ENCODE assay signal across 8 mouse cellular contexts in genomic region chr5:52821691-52822090, GRCm38 (mm10). TPM values are rescaled to one million over a fixed set of nuclear protein-coding genes. Genes with fewer than 3 reads are reported as not detected.
DNase-seq lines count a peak whose midpoint lies in the region; ATAC-seq and TF ChIP-seq lines count a peak whose summit lies in the region.
"Had no signal": no experiment of that assay in that cellular context is flagged by ENCODE, and none has a peak within 500 bp of the region (broad histone marks: within the 10 kb centered on the region; RNA-seq: fewer than 3 reads in every experiment).

No protein-coding gene starts in this region.

- no peaks in the 10 kb centered on the region for H3K9me3 ChIP-seq in liver, embryonic 12.5 days (replicated peaks)

- H3K9ac ChIP-seq in liver, adult 2 months (ENCODE audit: low read depth, low read length) = no peak overlapping the region
- no peak overlapping the region for H3K9ac ChIP-seq in liver, embryonic 12.5 days

- no peak overlapping the region for H3K27ac ChIP-seq in liver, adult 2 months (replicated peaks; ENCODE audit: insufficient read depth, low read depth, low read length)
- no peak overlapping the region for H3K27ac ChIP-seq in liver, embryonic 12.5 days
- H3K27ac ChIP-seq: macrophage had no signal

- no peak overlapping the region for H3K4me3 ChIP-seq in liver, adult 2 months (ENCODE audit: insufficient read depth, low read depth, low read length)
- H3K4me3 ChIP-seq in liver, embryonic 12.5 days = no peak overlapping the region

- H3K4me2 ChIP-seq in liver, embryonic 12.5 days = no peak overlapping the region

- peak; percentile 24 for DNase-seq in liver, adult 2 months (ENCODE audit: extremely low read depth, low read depth, low spot score)
- DNase-seq in MN1 (ENCODE audit: low spot score) = peak; percentile 55
- peak; percentile 77 for DNase-seq in brain, adult 2 months (ENCODE audit: low read depth, low spot score)
- DNase-seq in forelimb bud, embryonic 11.5 days (ENCODE audit: low read depth, low spot score) = peak; percentile 63
- DNase-seq in layer of hippocampus, postnatal 14 days (ENCODE audit: low spot score in 2 of 2) = peak; percentile 45 to 75
- peak; percentile 29 for DNase-seq in retina, postnatal 7 days (ENCODE audit: low read depth, low spot score)

- H3K4me1 ChIP-seq in liver, adult 2 months (ENCODE audit: control insufficient read depth, insufficient read depth, low read length) = no peaks in the 10 kb centered on the region
- no peaks in the 10 kb centered on the region for H3K4me1 ChIP-seq in liver, embryonic 12.5 days

- TF ChIP-seq CTCF in liver, adult 2 months (IDR thresholded peaks at IDR 0.05; ENCODE audit: low read depth, low read length) = peak; percentile 45

- 42% methylated on average over 3 of the region's 3 CpGs for WGBS in liver, adult 2 months
- WGBS in liver, embryonic 12.5 days (ENCODE audit: insufficient replicate concordance) = 51% methylated on average over 3 of the region's 3 CpGs

- H3K36me3 ChIP-seq in liver, adult 2 months (ENCODE audit: control insufficient read depth, insufficient read depth, low read length) = peaks cover 9% of the 10 kb centered on the region; the same call in 1 of the 2 replicates
- H3K36me3 ChIP-seq in liver, embryonic 12.5 days = peaks cover 54% of the 10 kb centered on the region

- no peak for ATAC-seq in liver, embryonic 12.5 days

- TF ChIP-seq POLR2A in liver, adult 2 months (IDR thresholded peaks at IDR 0.05; ENCODE audit: extremely low read depth, insufficient read depth, low read length) = no peak

- no peaks in the 10 kb centered on the region for H3K27me3 ChIP-seq in liver, adult 2 months (ENCODE audit: control insufficient read depth, insufficient read depth, low read length)
- H3K27me3 ChIP-seq in liver, embryonic 12.5 days (replicated peaks) = no peaks in the 10 kb centered on the region

- H3K79me2 ChIP-seq in liver, adult 2 months (ENCODE audit: control insufficient read depth, insufficient read depth, low read length) = no peaks in the 10 kb centered on the region

RNA-seq across cellular contexts. Expression of gene Anapc4, which starts 12.1 kb away (rescaled TPM):
- 21.9 and 33.7 TPM in 2 replicates for total RNA-seq in liver, adult 2 months (2014; rRNA removed)
- 5.2 and 6.8 TPM in 2 replicates for polyA plus RNA-seq in liver, adult 2 months (2012; rRNA removed)
- polyA plus RNA-seq in liver, embryonic 12.5 days (2016; fragmentation: Nextera tagmentation; extraction: Ambion mirVana) = 34.3 and 39.3 TPM in 2 replicates
- total RNA-seq in layer of hippocampus, postnatal 14 days (2021) = 10 to 100 TPM; 75.1 to 85.1 TPM

RNA-seq across cellular contexts. Expression of gene Zcchc4, which starts 46.5 kb away (rescaled TPM):
- 5.8 and 5.9 TPM in 2 replicates for total RNA-seq in liver, adult 2 months (2014; rRNA removed)
- polyA plus RNA-seq in liver, adult 2 months (2012; rRNA removed) = 2.1 and 2.5 TPM in 2 replicates
- polyA plus RNA-seq in liver, embryonic 12.5 days (2016; fragmentation: Nextera tagmentation; extraction: Ambion mirVana) = 11.9 and 12.6 TPM in 2 replicates
- total RNA-seq in layer of hippocampus, postnatal 14 days (2021) = 1 to 10 TPM; 8.8 to 9.1 TPM

Comparison
In these comparisons a context has a peak if more than half of its experiments do, and no peak if none do; other contexts are left out.
1. DNase-seq: peak in every context shown above with its lines; median percentile 77 in brain, adult 2 months; 63 in forelimb bud, embryonic 11.5 days; 60 in layer of hippocampus, postnatal 14 days; 55 in MN1; 29 in retina, postnatal 7 days; 24 in liver, adult 2 months.